Mouse (Mus musculus) midbrain, embryonic 15.5 days (tissue): Measurements from ENCODE around the gene Sh3glb2. TPM values are rescaled to one million over a fixed set of nuclear protein-coding genes. Genes with fewer than 3 reads are reported as not detected.

Experiments used
- ATAC-seq: fragments of 200-750 bp; cut with Nextera tagmentation; replicated peaks from 2 replicates; pipeline ENCODE4 v1.8.0; 2017; ENCODE audit warnings: moderate TSS enrichment
- H3K27ac ChIP-seq: fragments of 300-500 bp; sonication (generic); 2 replicates; pipeline ENCODE4 v1.5.1; 2015; ENCODE audit warnings: mild to moderate bottlenecking, inconsistent platforms
- H3K27me3 ChIP-seq: fragments of 300-500 bp; sonication (generic); replicated peaks from 2 replicates; pipeline ENCODE4 v1.6.1; 2015; ENCODE audit warnings: inconsistent platforms
- H3K36me3 ChIP-seq: fragments of 300-500 bp; sonication (generic); replicated peaks from 2 replicates; pipeline ENCODE4 v1.6.1; 2015; ENCODE audit warnings: inconsistent platforms
- H3K4me1 ChIP-seq: fragments of 300-500 bp; sonication (generic); 2 replicates; pipeline ENCODE4 v1.6.1; 2015; ENCODE audit warnings: inconsistent platforms
- H3K4me2 ChIP-seq: fragments of 300-500 bp; sonication (generic); 2 replicates; pipeline ENCODE4 v1.6.1; 2015; ENCODE audit warnings: inconsistent platforms, mild to moderate bottlenecking, moderate library complexity
- H3K4me3 ChIP-seq: fragments of 300-500 bp; sonication (generic); 2 replicates; pipeline ENCODE4 v1.5.1; 2015; ENCODE audit warnings: mild to moderate bottlenecking, inconsistent platforms
- H3K9ac ChIP-seq: fragments of 300-500 bp; sonication (generic); 2 replicates; pipeline ENCODE4 v1.6.1; 2015; ENCODE audit warnings: mild to moderate bottlenecking, inconsistent platforms
- H3K9me3 ChIP-seq: fragments of 300-500 bp; sonication (generic); 2 replicates; pipeline ENCODE4 v1.6.1; 2016; ENCODE audit warnings: inconsistent platforms
- WGBS: fragments of 180-500 bp; shearing (Covaris S2); methylation state at CpG from one replicate; pipeline ENCODE4 v1.1.7; 2015; ENCODE audit warnings: mixed read lengths; 5-methylcytosine and 5-hydroxymethylcytosine counted together
- polyA plus RNA-seq: library from polyadenylated mRNA; unstranded; fragments of >200 nt; fragmentation: Nextera tagmentation; extraction: Ambion mirVana; gene quantifications from 2 replicates; pipeline ENCODE4 v1.2.1, GENCODE M21; 2015

Sh3glb2 gene
- polyA plus RNA-seq, 1 experiment from 2014 or later = 214 TPM

GRCm38 (mm10) chr2:30355861-30356260 is 3.3 kb downstream of the Sh3glb2 start:
- ATAC-seq = no peak
- WGBS = 68% methylated on average over 4 of the region's 4 CpGs
- H3K9me3 ChIP-seq = no peaks in the 10 kb centered on the region
- H3K36me3 ChIP-seq = peaks cover 16% of the 10 kb centered on the region
- no peak overlapping the region for H3K4me2 ChIP-seq
- no peak overlapping the region for H3K9ac ChIP-seq
- H3K4me3 ChIP-seq = no peak overlapping the region
- no peaks in the 10 kb centered on the region for H3K27me3 ChIP-seq
- peaks cover 26% of the 10 kb centered on the region for H3K4me1 ChIP-seq
- no peak overlapping the region for H3K27ac ChIP-seq

- WGBS = 86% methylated on average over 2 of the region's 2 CpGs
- H3K36me3 ChIP-seq = peaks cover 39% of the 10 kb centered on the region
- no peak for ATAC-seq
These were observed 8.0 kb downstream of the Sh3glb2 start for GRCm38 (mm10) chr2:30351149-30351548.

DNA sequence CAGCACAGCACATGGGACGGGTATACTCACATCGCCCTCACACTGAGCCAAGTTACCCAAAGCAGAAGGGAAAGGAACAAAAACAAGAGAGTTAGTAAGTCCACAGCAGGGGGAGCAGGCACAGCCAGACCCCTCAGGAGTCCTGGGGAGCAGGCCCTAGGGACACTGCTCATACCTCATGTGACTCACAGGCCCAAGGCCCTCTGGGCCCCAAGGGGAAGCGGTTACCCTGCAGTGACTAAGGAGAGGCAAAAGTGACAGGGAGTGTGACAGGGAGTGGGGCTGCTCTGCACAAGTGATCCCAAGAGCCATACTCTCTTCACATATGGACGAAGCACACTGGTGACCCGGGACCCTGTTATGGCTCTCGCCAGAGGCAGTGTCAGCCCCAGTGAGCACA is 9.9 kb downstream of the Sh3glb2 start:
- Histone ChIP-seq H3K9ac (no peak overlapping the region), H3K27me3 (no peaks in the 10 kb centered on the region), H3K4me1 (no peaks in the 10 kb centered on the region), H3K27ac (no peak overlapping the region), H3K36me3 (peaks cover 56% of the 10 kb centered on the region), H3K9me3 (no peaks in the 10 kb centered on the region), H3K4me3 (no peak overlapping the region), H3K4me2 (no peak overlapping the region)
- ATAC-seq = no peak
- WGBS = 84% methylated on average over 6 of the region's 6 CpGs

More at GRCm38 (mm10) chr2:30351149-30351548, 8.0 kb downstream of the Sh3glb2 start:
- Histone ChIP-seq H3K4me2 (no peak overlapping the region), H3K27ac (no peak overlapping the region), H3K9me3 (no peaks in the 10 kb centered on the region), H3K4me1 (0 out of 2 replicates have a peak, but pooled peaks cover under 1% of the 10 kb centered on the region), H3K9ac (no peak overlapping the region), H3K27me3 (no peaks in the 10 kb centered on the region), H3K4me3 (no peak overlapping the region)

- H3K36me3 ChIP-seq = peaks cover 71% of the 10 kb centered on the region
- ATAC-seq = no peak
These were observed 13.0 kb downstream of the Sh3glb2 start for GRCm38 (mm10) chr2:30345971-30346676.

DNA sequence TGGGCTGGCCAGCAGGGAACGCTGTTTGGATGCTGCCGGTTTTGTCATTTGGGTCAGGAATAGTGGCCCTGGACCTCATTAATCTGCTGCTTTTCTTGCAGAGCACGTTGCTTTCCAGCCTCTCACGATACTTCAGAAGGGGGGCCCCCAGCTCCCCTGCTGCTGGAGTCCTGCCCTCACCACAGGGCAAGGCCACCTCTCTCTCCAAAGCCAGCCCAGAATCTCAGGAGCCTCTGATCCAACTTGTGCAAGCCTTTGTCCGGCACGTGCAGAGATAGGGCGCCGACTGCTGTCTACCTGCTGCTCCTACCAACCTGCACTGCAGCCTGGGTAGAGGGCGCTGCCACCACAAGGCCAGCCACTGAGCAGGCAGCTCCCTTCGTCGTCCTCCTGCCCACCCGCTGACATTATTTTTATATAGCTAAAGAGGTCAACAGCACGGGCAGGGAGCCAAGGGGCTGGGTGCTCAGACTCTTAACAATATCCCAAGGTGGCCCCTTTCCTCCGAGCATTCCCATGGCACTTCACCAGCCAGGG is 15.5 kb downstream of the Sh3glb2 start:
- WGBS = 67% methylated on average over 14 of the region's 14 CpGs
- H3K4me3 ChIP-seq = no peak overlapping the region
- H3K4me2 ChIP-seq = no peak overlapping the region
- H3K27ac ChIP-seq = no peak overlapping the region
- no peak for ATAC-seq
- H3K9ac ChIP-seq = no peak overlapping the region
- no peaks in the 10 kb centered on the region for H3K9me3 ChIP-seq
- H3K4me1 ChIP-seq = no peaks in the 10 kb centered on the region
- peaks cover 64% of the 10 kb centered on the region for H3K36me3 ChIP-seq
- no peaks in the 10 kb centered on the region for H3K27me3 ChIP-seq

More at GRCm38 (mm10) chr2:30345971-30346676, 13.0 kb downstream of the Sh3glb2 start:
- Histone ChIP-seq H3K27me3 (no peaks in the 10 kb centered on the region), H3K4me1 (no peaks in the 10 kb centered on the region), H3K9me3 (no peaks in the 10 kb centered on the region), H3K4me2 (no peak overlapping the region), H3K9ac (no peak overlapping the region), H3K27ac (no peak overlapping the region), H3K4me3 (no peak overlapping the region)
- 88% methylated on average over 7 of the region's 7 CpGs for WGBS

DNA sequence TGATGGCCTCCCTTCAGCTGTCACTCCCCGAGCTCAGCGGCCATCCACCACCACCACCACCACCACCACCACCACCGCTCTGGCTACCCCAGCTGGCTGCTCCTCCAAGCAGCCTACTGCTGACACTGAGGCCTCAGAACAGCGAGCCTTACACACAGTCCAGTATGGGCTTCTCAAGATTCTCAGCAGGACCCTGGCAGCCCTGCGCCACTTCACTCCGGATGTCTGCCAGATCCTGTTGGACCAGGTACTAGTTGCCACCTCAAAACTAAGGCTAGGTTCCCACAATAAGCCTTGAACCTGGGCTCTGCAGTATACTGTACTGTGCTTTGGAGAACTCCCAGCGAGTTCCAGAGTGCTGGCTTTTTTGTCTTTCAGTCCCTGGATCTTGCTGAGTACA is 16.6 kb downstream of the Sh3glb2 start:
- no peaks in the 10 kb centered on the region for H3K4me1 ChIP-seq
- H3K36me3 ChIP-seq = peaks cover 66% of the 10 kb centered on the region
- H3K9ac ChIP-seq = no peak overlapping the region
- H3K9me3 ChIP-seq = no peaks in the 10 kb centered on the region
- ATAC-seq = no peak
- H3K27ac ChIP-seq = no peak overlapping the region
- 93% methylated on average over 7 of the region's 7 CpGs for WGBS
- H3K4me3 ChIP-seq = no peak overlapping the region
- H3K27me3 ChIP-seq = no peaks in the 10 kb centered on the region
- no peak overlapping the region for H3K4me2 ChIP-seq

DNA sequence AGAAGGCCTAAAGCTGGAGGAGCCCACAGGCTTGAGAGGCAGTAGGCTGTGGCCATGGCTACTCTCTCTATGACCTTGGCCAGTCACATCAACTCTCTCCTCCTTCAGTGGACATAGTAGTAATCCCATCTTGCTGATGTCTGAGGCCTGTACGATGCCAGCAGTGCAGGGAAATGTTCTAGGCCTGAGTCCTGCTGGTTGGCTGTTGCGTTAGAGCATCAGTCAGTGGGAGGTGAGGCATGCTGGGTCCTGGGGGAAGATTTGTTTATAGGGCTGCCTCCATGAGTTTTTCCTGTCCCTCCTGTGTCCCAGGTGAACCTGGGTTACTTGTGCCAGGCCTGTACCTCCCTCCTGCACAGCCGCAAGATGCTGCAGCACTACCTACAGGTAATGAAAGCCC is 17.1 kb downstream of the Sh3glb2 start:
- ATAC-seq = no peak
- H3K9ac ChIP-seq = no peak overlapping the region
- no peak overlapping the region for H3K4me2 ChIP-seq
- peaks cover 71% of the 10 kb centered on the region for H3K36me3 ChIP-seq
- H3K27ac ChIP-seq = no peak overlapping the region
- no peaks in the 10 kb centered on the region for H3K4me1 ChIP-seq
- H3K4me3 ChIP-seq = no peak overlapping the region
- no peaks in the 10 kb centered on the region for H3K27me3 ChIP-seq
- WGBS = 97% methylated on average over 3 of the region's 3 CpGs
- no peaks in the 10 kb centered on the region for H3K9me3 ChIP-seq

DNA sequence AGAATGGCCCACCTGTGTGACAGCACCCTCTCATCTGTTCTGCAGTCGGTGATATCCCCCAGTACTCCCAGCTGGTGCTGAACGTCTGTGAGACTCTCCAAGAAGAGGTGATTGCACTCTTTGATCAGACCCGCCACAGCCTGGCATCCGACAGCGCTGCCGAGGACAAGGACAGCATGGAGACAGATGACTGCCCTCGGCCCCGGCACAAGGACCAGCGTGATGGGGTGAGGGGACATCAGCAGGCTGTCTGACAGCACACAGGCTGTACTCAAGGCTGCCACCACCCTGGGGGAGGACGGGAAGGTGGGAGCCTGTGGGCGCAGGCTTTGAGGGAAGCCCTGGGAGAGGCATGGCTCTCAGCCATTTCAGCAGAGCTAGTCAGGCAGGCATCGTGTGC is 22.0 kb downstream of the Sh3glb2 start:
- WGBS = 89% methylated on average over 12 of the region's 12 CpGs

DNA sequence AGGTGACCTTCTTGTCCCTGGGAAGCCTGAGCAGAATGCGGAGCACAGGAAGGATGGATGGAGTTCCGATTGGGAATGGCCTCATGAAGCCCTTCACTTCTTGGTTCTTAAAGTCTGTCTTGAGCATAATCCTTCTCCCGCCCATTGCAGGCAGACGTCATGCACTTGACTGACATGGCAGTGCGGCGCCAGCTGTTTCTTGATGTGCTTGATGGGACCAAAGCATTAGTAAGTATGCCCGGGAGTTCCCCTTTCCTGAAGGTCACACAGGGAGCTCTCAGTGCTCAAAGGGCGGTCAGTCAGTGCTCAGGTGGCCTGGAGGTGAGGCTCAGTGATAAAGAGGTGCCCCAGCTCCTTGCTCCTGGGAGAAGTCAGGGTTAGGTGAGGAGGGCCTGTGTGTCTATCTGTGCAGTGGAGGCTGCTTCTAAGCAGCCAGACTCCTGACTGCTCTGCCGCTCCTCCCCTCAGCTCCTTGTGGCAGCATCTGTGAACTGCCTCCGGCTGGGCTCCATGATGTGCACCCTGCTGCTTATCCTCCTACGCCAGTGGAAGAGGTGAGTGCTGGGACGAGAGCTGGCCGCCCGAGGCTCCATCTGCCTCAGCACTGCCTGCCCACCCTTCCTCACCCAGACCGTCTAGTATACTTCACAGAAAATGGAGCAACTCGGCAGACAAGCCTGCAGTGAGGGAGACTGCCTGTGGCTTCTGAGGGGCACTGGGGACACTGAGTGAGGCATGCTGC is 22.8 kb downstream of the Sh3glb2 start:
- H3K4me3 ChIP-seq = no peak overlapping the region
- H3K4me2 ChIP-seq = no peak overlapping the region
- no peak overlapping the region for H3K27ac ChIP-seq
- no peaks in the 10 kb centered on the region for H3K27me3 ChIP-seq
- H3K9ac ChIP-seq = no peak overlapping the region
- ATAC-seq = no peak
- H3K4me1 ChIP-seq = no peaks in the 10 kb centered on the region
- 81% methylated on average over 16 of the region's 16 CpGs for WGBS
- H3K9me3 ChIP-seq = no peaks in the 10 kb centered on the region
- peaks cover 69% of the 10 kb centered on the region for H3K36me3 ChIP-seq

More for the DNA sequence above, 22.0 kb downstream of the Sh3glb2 start:
- no peak overlapping the region for H3K9ac ChIP-seq
- H3K4me3 ChIP-seq = no peak overlapping the region
- no peak for ATAC-seq
- H3K36me3 ChIP-seq = peaks cover 69% of the 10 kb centered on the region
- no peaks in the 10 kb centered on the region for H3K4me1 ChIP-seq
- H3K27me3 ChIP-seq = no peaks in the 10 kb centered on the region
- no peak overlapping the region for H3K27ac ChIP-seq
- H3K9me3 ChIP-seq = no peaks in the 10 kb centered on the region
- no peak overlapping the region for H3K4me2 ChIP-seq

DNA sequence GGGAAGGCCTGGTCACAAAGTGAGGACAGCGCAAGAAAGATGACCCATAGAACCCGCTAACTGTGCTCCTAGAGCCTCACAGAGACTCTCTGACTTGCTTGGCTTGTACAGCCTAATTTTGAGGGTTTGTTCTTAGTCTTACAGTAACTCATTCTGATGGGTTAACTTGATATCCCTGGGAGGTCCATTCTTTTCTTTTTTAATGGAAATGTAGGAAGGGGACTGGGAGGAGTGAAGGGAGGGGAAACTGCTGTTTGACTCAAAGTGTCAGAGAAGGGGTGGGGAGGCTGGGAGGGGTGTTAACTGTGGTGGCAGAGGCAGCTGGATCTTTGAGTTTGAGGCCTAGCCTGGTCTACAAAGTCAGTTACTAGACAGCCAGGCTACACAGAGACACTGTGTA is 23.8 kb downstream of the Sh3glb2 start:
- no peak overlapping the region for H3K4me3 ChIP-seq
- H3K4me1 ChIP-seq = no peaks in the 10 kb centered on the region
- H3K9ac ChIP-seq = no peak overlapping the region
- H3K9me3 ChIP-seq = no peaks in the 10 kb centered on the region
- peaks cover 74% of the 10 kb centered on the region for H3K36me3 ChIP-seq
- no peak for ATAC-seq
- H3K4me2 ChIP-seq = no peak overlapping the region
- WGBS = 94% methylated on average over 2 of the region's 2 CpGs
- H3K27me3 ChIP-seq = no peaks in the 10 kb centered on the region
- H3K27ac ChIP-seq = no peak overlapping the region

DNA sequence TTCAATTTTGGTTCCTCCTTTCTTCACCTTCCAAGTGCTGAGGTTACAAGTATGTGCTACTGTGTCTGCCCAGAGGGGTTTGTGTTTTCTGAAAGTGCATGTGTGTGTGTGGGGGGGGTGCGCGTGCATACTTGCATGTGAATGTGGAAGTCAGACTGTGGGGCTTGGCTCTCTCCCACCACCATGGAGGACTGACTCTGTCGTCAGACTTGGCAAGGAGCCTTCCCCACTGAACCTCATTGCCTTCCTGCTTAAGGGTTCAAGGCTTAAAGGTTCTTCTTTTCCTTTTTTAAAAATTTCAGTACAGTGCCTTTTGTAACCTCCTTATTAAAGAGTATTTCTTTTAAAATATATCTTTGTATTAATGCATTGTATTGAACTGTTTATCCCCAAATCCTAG is 30.3 kb downstream of the Sh3glb2 start:
- H3K4me3 ChIP-seq = no peak overlapping the region
- no peak for ATAC-seq
- no peak overlapping the region for H3K9ac ChIP-seq
- 95% methylated on average over 3 of the region's 3 CpGs for WGBS
- H3K36me3 ChIP-seq = peaks cover 89% of the 10 kb centered on the region
- no peaks in the 10 kb centered on the region for H3K4me1 ChIP-seq
- H3K27me3 ChIP-seq = no peaks in the 10 kb centered on the region
- H3K27ac ChIP-seq = no peak overlapping the region
- no peak overlapping the region for H3K4me2 ChIP-seq
- no peaks in the 10 kb centered on the region for H3K9me3 ChIP-seq

- 94% methylated on average over 7 of the region's 7 CpGs for WGBS
- Histone ChIP-seq H3K9me3 (no peaks in the 10 kb centered on the region), H3K4me3 (no peak overlapping the region), H3K27ac (no peak overlapping the region), H3K4me2 (no peak overlapping the region), H3K36me3 (peaks cover 90% of the 10 kb centered on the region), H3K9ac (no peak overlapping the region), H3K4me1 (no peaks in the 10 kb centered on the region), H3K27me3 (no peaks in the 10 kb centered on the region)
- ATAC-seq = no peak
These were observed 31.9 kb downstream of the Sh3glb2 start for GRCm38 (mm10) chr2:30327276-30327675.
